Mouse (Mus musculus) myocyte (in vitro differentiated cells): ENCODE results near the gene Ltb4r2. TPM values are rescaled to one million over a fixed set of nuclear protein-coding genes. Genes with fewer than 3 reads are reported as not detected.
A peak's percentile ranks its signal among the peaks of the same experiment; 100 is the strongest.

Source experiments
- H3K27me3 ChIP-seq: one replicate; pipeline ENCODE4 v1.6.1; 2011; ENCODE audit not compliant: control insufficient read depth, insufficient read depth, insufficient read length
- H3K36me3 ChIP-seq: one replicate; pipeline ENCODE4 v1.6.1; 2011; ENCODE audit not compliant: control insufficient read depth, insufficient read depth
- H3K4me2 ChIP-seq: one replicate; pipeline ENCODE4 v1.6.1; 2011; ENCODE audit warnings: low read depth, control low read depth
- H3K4me3 ChIP-seq: one replicate; pipeline ENCODE4 v1.5.1; 2011; ENCODE audit warnings: mild to moderate bottlenecking, control low read depth, moderate library complexity
- H3K79me2 ChIP-seq: one replicate; pipeline ENCODE4 v1.6.1; 2011; ENCODE audit not compliant: control insufficient read depth, insufficient read depth
- H3ac ChIP-seq: one replicate; pipeline ENCODE4 v1.6.1; 2011; ENCODE audit not compliant: control insufficient read depth, insufficient read length
- CEBPB ChIP-seq: IDR thresholded peaks from 2 replicates; pipeline ENCODE4 v1.6.1; 2011; ENCODE audit warnings: mild to moderate bottlenecking, moderate library complexity; ENCODE audit not compliant: poor library complexity, insufficient read depth, severe bottlenecking
- E2F4 ChIP-seq: IDR thresholded peaks from one replicate; pipeline ENCODE4 v1.6.1; 2011; ENCODE audit warnings: mild to moderate bottlenecking, control low read depth, moderate library complexity; ENCODE audit not compliant: insufficient read depth
- MAX ChIP-seq: IDR thresholded peaks from one replicate; pipeline ENCODE4 v1.6.1; 2011; ENCODE audit warnings: low read depth, mild to moderate bottlenecking, control low read depth
- MYOD1 ChIP-seq, 3 experiments: IDR thresholded peaks; one replicate each; pipeline ENCODE4 v1.6.1; 2011; ENCODE audit warnings: control low read depth in 2 of 3, low read depth in 2 of 3, mild to moderate bottlenecking in 2 of 3, moderate library complexity in 1 of 3; ENCODE audit not compliant: insufficient read length in 2 of 3, control insufficient read depth in 1 of 3
- MYOG ChIP-seq, 3 experiments: IDR thresholded peaks; one replicate each; pipeline ENCODE4 v1.6.1; 2011; ENCODE audit warnings: control low read depth in 2 of 3, low read depth in 2 of 3, mild to moderate bottlenecking in 2 of 3; ENCODE audit not compliant: insufficient read length in 2 of 3, control insufficient read depth in 1 of 3, insufficient read depth in 1 of 3
- POLR2A ChIP-seq: IDR thresholded peaks from one replicate; pipeline ENCODE4 v1.6.1; 2011; ENCODE audit warnings: low read depth, mild to moderate bottlenecking, control low read depth, moderate library complexity; ENCODE audit not compliant: insufficient read length
- POLR2AphosphoS2 ChIP-seq: IDR thresholded peaks from one replicate; pipeline ENCODE4 v1.6.1; 2011; ENCODE audit warnings: low read depth, control low read depth; ENCODE audit not compliant: insufficient read length
- REST ChIP-seq: IDR thresholded peaks from one replicate; pipeline ENCODE4 v1.6.1; 2011; ENCODE audit warnings: mild to moderate bottlenecking, control low read depth, moderate library complexity; ENCODE audit not compliant: insufficient read depth, insufficient read length
- SRF ChIP-seq: IDR thresholded peaks from one replicate; pipeline ENCODE4 v1.6.1; 2011; ENCODE audit warnings: low read depth; ENCODE audit not compliant: control insufficient read depth, insufficient read length
- TCF12 ChIP-seq: IDR thresholded peaks from one replicate; pipeline ENCODE4 v1.6.1; 2011; ENCODE audit warnings: mild to moderate bottlenecking, control low read depth; ENCODE audit not compliant: poor library complexity, insufficient read depth, severe bottlenecking
- TCF3 ChIP-seq: IDR thresholded peaks from one replicate; pipeline ENCODE4 v1.6.1; 2011; ENCODE audit warnings: low read depth, control low read depth; ENCODE audit not compliant: insufficient read length
- USF1 ChIP-seq: IDR thresholded peaks from one replicate; pipeline ENCODE4 v1.6.1; 2011; ENCODE audit warnings: low read depth, mild to moderate bottlenecking, control low read depth, moderate library complexity
- polyA plus RNA-seq: library from polyadenylated mRNA; unstranded; fragments of >200 nt; fragmentation: generic; extraction: Trizol; gene quantifications from one replicate; pipeline ENCODE4 v1.2.1, GENCODE M21; 2012; ENCODE audit warnings: missing spikeins

Ltb4r2 gene
- polyA plus RNA-seq, 1 experiment = 0.01 TPM

GRCm38 (mm10) chr14:55785195-55785594, 24.0 kb downstream of the Ltb4r2 start:
- Histone ChIP-seq H3ac (no peak overlapping the region), H3K4me2 (no peak overlapping the region), H3K4me3 (no peak overlapping the region), H3K36me3 (no peaks in the 10 kb centered on the region), H3K27me3 (peaks cover 9% of the 10 kb centered on the region), H3K79me2 (no peaks in the 10 kb centered on the region)
- TF ChIP-seq MYOG (IDR thresholded peaks at IDR 0.05; ENCODE audit: control insufficient read depth in 1 of 3, insufficient read depth in 1 of 3, insufficient read length in 2 of 3, low read depth in 2 of 3) (no peak), SRF (no peak), POLR2A (no peak), USF1 (no peak)

GRCm38 (mm10) chr14:55787731-55788130, 26.5 kb downstream of the Ltb4r2 start:
- no peaks in the 10 kb centered on the region for H3K36me3 ChIP-seq
- H3ac ChIP-seq = no peak overlapping the region
- H3K4me3 ChIP-seq = no peak overlapping the region
- H3K27me3 ChIP-seq = peaks cover 9% of the 10 kb centered on the region
- TF ChIP-seq MAX (no peak), POLR2A (no peak), CEBPB (no peak), MYOG (IDR thresholded peaks at IDR 0.05; ENCODE audit: control insufficient read depth in 1 of 3, insufficient read depth in 1 of 3, insufficient read length in 2 of 3, low read depth in 2 of 3) (no peak), POLR2AphosphoS2 (no peak), USF1 (no peak), SRF (no peak)
- H3K79me2 ChIP-seq = no peaks in the 10 kb centered on the region
- H3K4me2 ChIP-seq = no peak overlapping the region

GRCm38 (mm10) chr14:55788256-55789050, 27.2 kb downstream of the Ltb4r2 start, which contains the start of gene Ripk3:
Gene Ripk3 (minus strand): TSS chr14:55788865.
- Histone ChIP-seq H3K79me2 (no peaks in the 10 kb centered on the region), H3ac (no peak within 1 kb of the TSS), H3K4me2 (no peak within 1 kb of the TSS), H3K4me3 (no peak within 1 kb of the TSS), H3K27me3 (peaks cover 9% of the 10 kb centered on the region), H3K36me3 (no peaks in the 10 kb centered on the region)
- no peak for TF ChIP-seq POLR2AphosphoS2
- no peak for TF ChIP-seq MYOD1 (IDR thresholded peaks at IDR 0.05; ENCODE audit: control insufficient read depth in 1 of 3, insufficient read length in 2 of 3, low read depth in 2 of 3)
- no peak for TF ChIP-seq TCF3
- TF ChIP-seq TCF12 = no peak
- TF ChIP-seq REST = no peak

GRCm38 (mm10) chr14:55793461-55793860, 32.2 kb downstream of the Ltb4r2 start:
- Histone ChIP-seq H3K79me2 (no peaks in the 10 kb centered on the region), H3ac (no peak overlapping the region), H3K4me3 (no peak overlapping the region), H3K27me3 (no peaks in the 10 kb centered on the region), H3K4me2 (no peak overlapping the region), H3K36me3 (no peaks in the 10 kb centered on the region)
- TF ChIP-seq SRF (no peak), USF1 (no peak), MYOG (IDR thresholded peaks at IDR 0.05; ENCODE audit: control insufficient read depth in 1 of 3, insufficient read depth in 1 of 3, insufficient read length in 2 of 3, low read depth in 2 of 3) (no peak), E2F4 (no peak), MYOD1 (IDR thresholded peaks at IDR 0.05; ENCODE audit: control insufficient read depth in 1 of 3, insufficient read length in 2 of 3, low read depth in 2 of 3) (no peak), POLR2A (no peak), POLR2AphosphoS2 (no peak), TCF12 (no peak), TCF3 (no peak), REST (no peak)

GRCm38 (mm10) chr14:55793946-55794345, 32.7 kb downstream of the Ltb4r2 start:
- Histone ChIP-seq H3K4me2 (peak overlapping the region; percentile 26), H3K4me3 (no peak overlapping the region), H3K27me3 (no peaks in the 10 kb centered on the region), H3ac (no peak overlapping the region), H3K36me3 (no peaks in the 10 kb centered on the region), H3K79me2 (no peaks in the 10 kb centered on the region)
- TF ChIP-seq SRF = no peak
- TF ChIP-seq CEBPB = no peak
- TF ChIP-seq TCF3 = no peak
- no peak for TF ChIP-seq MAX
- no peak for TF ChIP-seq POLR2AphosphoS2
- no peak for TF ChIP-seq E2F4
- no peak for TF ChIP-seq TCF12
- no peak for TF ChIP-seq REST
- no peak for TF ChIP-seq MYOG (IDR thresholded peaks at IDR 0.05; ENCODE audit: control insufficient read depth in 1 of 3, insufficient read depth in 1 of 3, insufficient read length in 2 of 3, low read depth in 2 of 3)
